Mouse (Mus musculus): ENCODE measurements around the gene Map3k11. TPM values are rescaled to one million over a fixed set of nuclear protein-coding genes. Genes with fewer than 3 reads are reported as not detected.

The Map3k11 gene
- polyA plus RNA-seq, 1 experiment: 9.3 TPM

DNA sequence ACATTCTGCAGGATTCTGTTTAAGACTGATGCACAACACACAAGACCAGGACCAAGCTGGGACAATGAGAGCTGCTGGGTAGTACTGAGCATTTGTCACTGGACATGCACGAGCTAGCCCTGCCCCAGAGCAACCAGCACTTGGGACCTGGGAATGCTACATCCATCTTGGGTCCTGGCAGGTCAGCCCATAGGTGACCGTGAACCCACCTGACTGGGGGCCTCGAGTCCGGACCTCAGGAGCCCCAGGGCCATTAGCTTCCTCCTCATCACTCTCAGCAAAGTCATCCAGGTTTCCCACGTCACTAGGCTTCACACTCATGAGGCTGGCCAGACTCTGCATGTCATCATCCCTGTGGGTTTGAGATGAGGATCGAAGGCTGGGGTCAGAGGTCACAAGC is 32.7 kb downstream of the Map3k11 start:
- Histone ChIP-seq H3K4me3 (ENCODE audit: insufficient read depth, low read length) (no peak overlapping the region), H3K4me1 (ENCODE audit: control insufficient read depth, insufficient read depth, low read length) (peaks cover 14% of the 10 kb centered on the region; the same call in 1 of the 2 replicates), H3K27ac (ENCODE audit: insufficient read depth, low read length) (no peak overlapping the region)
- TF ChIP-seq POLR2A (IDR thresholded peaks at IDR 0.05; ENCODE audit: low read depth, low read length) (no peak), CTCF (IDR thresholded peaks at IDR 0.05; ENCODE audit: borderline replicate concordance, insufficient read depth, low read length) (no peak)

GRCm38 (mm10) chr19:5722848-5723425 is 34.4 kb downstream of the Map3k11 start:
- Histone ChIP-seq H3K27ac (ENCODE audit: insufficient read depth, low read length) (no peak overlapping the region), H3K4me3 (ENCODE audit: insufficient read depth, low read length) (no peak overlapping the region), H3K4me1 (ENCODE audit: control insufficient read depth, insufficient read depth, low read length) (peaks cover 13% of the 10 kb centered on the region; the same call in 1 of the 2 replicates)
- no peak for TF ChIP-seq CTCF (IDR thresholded peaks at IDR 0.05; ENCODE audit: borderline replicate concordance, insufficient read depth, low read length)
- TF ChIP-seq POLR2A (IDR thresholded peaks at IDR 0.05; ENCODE audit: low read depth, low read length): no peak

DNA sequence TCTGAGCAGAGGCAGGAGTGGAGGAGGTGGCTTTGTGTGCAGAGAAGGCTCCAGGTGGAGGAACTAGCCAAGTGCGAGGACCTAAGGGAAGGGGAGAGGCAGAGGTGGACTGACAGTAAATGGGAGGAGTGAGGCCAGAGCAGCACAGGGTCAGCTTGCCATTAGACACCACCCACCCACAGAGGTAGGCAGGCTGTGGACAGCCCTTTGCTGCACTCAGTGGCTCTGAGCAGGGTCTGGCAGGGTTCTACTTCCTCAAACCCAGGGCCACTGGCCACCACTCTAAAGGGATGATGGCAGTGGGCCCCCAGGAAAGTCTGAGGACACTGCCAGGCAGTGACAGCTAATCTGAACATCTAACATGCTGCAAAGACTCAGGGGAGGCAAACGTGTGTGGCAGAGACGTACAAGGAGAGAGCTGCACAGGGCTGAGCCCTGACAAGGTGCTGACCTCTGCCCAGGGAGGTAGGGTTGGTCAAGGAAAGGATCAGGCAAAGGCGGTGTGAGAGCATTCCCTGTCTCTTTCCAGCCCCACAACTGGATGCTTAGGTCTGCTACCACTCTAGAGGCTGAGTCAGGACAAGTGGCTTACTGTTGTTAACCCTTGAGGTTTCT is 35.5 kb downstream of the Map3k11 start:
- peak overlapping the region; percentile 97 for H3K27ac ChIP-seq (ENCODE audit: insufficient read depth, low read length)
- no peak for TF ChIP-seq POLR2A (IDR thresholded peaks at IDR 0.05; ENCODE audit: low read depth, low read length)
- no peak for TF ChIP-seq CTCF (IDR thresholded peaks at IDR 0.05; ENCODE audit: borderline replicate concordance, insufficient read depth, low read length)
- peaks cover 13% of the 10 kb centered on the region; the same call in 1 of the 2 replicates for H3K4me1 ChIP-seq (ENCODE audit: control insufficient read depth, insufficient read depth, low read length)
- H3K4me3 ChIP-seq (ENCODE audit: insufficient read depth, low read length): peak overlapping the region; percentile 37

DNA sequence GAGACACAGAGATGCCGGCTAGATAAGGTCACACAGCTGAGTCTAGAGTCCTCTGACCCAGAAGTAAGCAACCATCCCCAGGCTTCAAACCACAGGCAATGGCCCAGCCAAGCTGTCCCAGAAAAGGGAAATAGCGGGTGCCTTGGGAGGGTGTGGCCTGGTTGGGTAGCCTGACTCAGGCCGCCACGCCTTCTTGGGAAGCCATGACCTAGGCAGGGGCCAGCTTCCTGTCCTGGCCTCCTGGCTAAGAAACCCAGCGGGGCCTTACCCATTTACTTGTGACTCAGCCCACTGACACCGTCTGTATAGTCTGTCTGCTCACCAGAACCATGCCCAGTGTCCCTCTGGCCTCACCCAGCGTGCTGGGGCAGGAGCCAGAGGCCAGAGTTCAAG is 36.0 kb downstream of the Map3k11 start:
- H3K27ac ChIP-seq (ENCODE audit: insufficient read depth, low read length): peak overlapping the region; percentile 97
- TF ChIP-seq CTCF (IDR thresholded peaks at IDR 0.05; ENCODE audit: borderline replicate concordance, insufficient read depth, low read length) (no peak), POLR2A (IDR thresholded peaks at IDR 0.05; ENCODE audit: low read depth, low read length) (peak; percentile 81)
- H3K4me3 ChIP-seq (ENCODE audit: insufficient read depth, low read length): peak overlapping the region; percentile 83

DNA sequence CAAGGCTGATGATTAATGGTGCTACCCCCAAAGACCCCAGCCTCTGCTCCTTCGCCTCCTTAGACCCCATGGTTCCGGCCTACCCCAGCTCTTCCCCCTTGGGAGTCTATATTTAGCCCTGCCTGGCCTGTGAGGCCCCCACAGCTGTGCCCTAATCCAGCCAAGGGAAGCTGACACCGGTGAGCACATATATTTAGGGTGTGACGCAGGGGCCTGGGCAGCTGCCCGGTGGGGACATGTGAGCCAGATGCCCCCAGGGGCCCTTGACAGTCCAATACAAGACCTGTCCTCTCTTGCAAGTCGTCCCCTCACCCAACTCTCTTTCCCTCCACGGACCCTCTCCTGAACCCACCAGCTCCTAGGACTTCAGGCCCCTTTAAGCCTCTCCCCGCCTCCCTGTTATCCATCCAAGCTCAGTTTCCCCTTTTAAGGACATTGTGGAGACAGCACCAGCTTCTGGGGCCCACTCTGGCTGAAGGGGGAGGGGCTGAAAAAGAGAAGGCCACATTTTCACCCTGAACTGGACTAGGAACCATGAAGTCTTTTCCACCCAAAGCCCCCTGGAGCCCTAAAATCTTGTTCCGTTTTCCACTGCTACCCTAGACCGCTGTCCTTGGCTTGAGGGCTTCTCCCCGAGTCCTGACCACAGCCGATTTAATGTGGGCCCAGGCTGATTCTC is 36.6 kb downstream of the Map3k11 start:
- Histone ChIP-seq H3K27ac (ENCODE audit: insufficient read depth, low read length) (peak overlapping the region; percentile 97), H3K4me3 (ENCODE audit: insufficient read depth, low read length) (peak overlapping the region; percentile 83), H3K4me1 (ENCODE audit: control insufficient read depth, insufficient read depth, low read length) (peaks cover 13% of the 10 kb centered on the region; the same call in 1 of the 2 replicates)
- TF ChIP-seq POLR2A (IDR thresholded peaks at IDR 0.05; ENCODE audit: low read depth, low read length) (peak; percentile 45; the same call in 1 of the 2 replicates), CTCF (IDR thresholded peaks at IDR 0.05; ENCODE audit: borderline replicate concordance, insufficient read depth, low read length) (no peak)

More for the DNA sequence above, 36.0 kb downstream of the Map3k11 start:
- H3K4me1 ChIP-seq (ENCODE audit: control insufficient read depth, insufficient read depth, low read length): peaks cover 13% of the 10 kb centered on the region; the same call in 1 of the 2 replicates

- Histone ChIP-seq H3K4me1 (ENCODE audit: control insufficient read depth, insufficient read depth, low read length) (peaks cover 15% of the 10 kb centered on the region; the same call in 1 of the 2 replicates), H3K27ac (ENCODE audit: insufficient read depth, low read length) (peak within 1 kb of the TSS; percentile 97), H3K4me3 (ENCODE audit: insufficient read depth, low read length) (peak within 1 kb of the TSS; percentile 83)
- TF ChIP-seq POLR2A (IDR thresholded peaks at IDR 0.05; ENCODE audit: low read depth, low read length): peak; percentile 78
- no peak for TF ChIP-seq CTCF (IDR thresholded peaks at IDR 0.05; ENCODE audit: borderline replicate concordance, insufficient read depth, low read length)
Observed at GRCm38 (mm10) chr19:5725767-5726515, 37.4 kb downstream of the Map3k11 start, which contains the start of gene Ehbp1l1. TSS of gene Ehbp1l1 (minus strand) at chr19:5726317.

DNA sequence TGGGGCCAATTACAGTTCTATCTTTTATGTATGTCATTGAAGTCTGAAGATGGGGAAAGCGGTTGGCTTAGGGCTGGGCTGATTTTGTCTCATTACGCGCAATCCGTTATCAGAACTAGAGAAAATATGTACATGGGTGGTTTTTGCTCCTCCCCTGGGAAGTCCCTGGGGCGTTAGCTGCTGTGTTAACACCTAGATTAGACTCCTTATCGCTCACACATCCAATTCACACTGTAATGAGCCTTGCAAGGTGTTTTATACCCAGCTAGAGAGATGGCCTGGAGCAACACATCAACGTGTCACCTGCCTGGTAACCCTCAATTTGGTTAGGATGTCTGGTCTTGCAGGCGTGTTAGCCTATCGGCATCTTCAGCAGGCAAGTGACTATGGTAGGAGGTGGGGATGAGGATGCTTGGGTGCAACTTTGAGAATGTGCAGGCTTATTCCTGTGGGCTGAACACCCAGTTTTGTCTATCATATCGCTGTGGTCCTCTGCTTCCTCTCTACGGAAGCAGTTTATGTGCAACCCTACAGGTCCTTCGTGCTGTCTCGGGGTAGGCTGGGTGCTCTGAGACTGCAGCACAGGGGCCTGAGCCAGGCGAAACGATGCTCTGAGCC is 38.5 kb downstream of the Map3k11 start:
- Histone ChIP-seq H3K4me3 (ENCODE audit: insufficient read depth, low read length) (peak overlapping the region; percentile 81), H3K27ac (ENCODE audit: insufficient read depth, low read length) (peak overlapping the region; percentile 14), H3K4me1 (ENCODE audit: control insufficient read depth, insufficient read depth, low read length) (peaks cover 15% of the 10 kb centered on the region; the same call in 1 of the 2 replicates)
- peak; percentile 17; the same call in 1 of the 2 replicates for TF ChIP-seq POLR2A (IDR thresholded peaks at IDR 0.05; ENCODE audit: low read depth, low read length)
- TF ChIP-seq CTCF (IDR thresholded peaks at IDR 0.05; ENCODE audit: borderline replicate concordance, insufficient read depth, low read length): no peak

GRCm38 (mm10) chr19:5727701-5728100 is 39.2 kb downstream of the Map3k11 start:
- Histone ChIP-seq H3K27ac (ENCODE audit: insufficient read depth, low read length) (peak overlapping the region; percentile 14), H3K4me3 (ENCODE audit: insufficient read depth, low read length) (peak overlapping the region; percentile 81), H3K4me1 (ENCODE audit: control insufficient read depth, insufficient read depth, low read length) (peaks cover 15% of the 10 kb centered on the region; the same call in 1 of the 2 replicates)
- TF ChIP-seq CTCF (IDR thresholded peaks at IDR 0.05; ENCODE audit: borderline replicate concordance, insufficient read depth, low read length): peak; percentile 83
- TF ChIP-seq POLR2A (IDR thresholded peaks at IDR 0.05; ENCODE audit: low read depth, low read length): no peak
